Mouse (Mus musculus) retina, postnatal 1 day (tissue): ENCODE data around the gene Adtrp.

ENCODE experiments used
- DNase-seq: peaks from one replicate; pipeline ENCODE4 v3.0.0-alpha.2; 2012

The Adtrp gene

DNA sequence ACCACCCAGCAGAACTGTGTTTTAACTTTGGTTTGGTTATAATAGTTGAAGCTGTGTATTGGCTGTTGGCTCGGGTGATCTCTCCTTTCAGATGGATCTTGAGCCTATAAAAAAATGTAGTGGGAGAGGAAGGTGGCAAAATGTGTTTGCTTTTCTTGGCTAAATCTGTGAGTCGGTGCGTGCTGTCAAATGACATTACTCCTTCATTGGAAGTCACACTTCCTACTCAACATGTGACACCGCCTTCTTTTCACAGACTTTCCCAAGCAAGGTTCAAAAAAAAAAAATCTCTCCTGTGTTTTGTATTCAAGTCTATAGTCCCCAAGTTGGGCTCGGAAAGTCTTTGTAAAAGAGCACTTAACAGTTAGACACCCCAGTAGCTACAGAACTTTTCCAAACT lies 19.9 kb downstream of the Adtrp start:
- no peak for DNase-seq

DNA sequence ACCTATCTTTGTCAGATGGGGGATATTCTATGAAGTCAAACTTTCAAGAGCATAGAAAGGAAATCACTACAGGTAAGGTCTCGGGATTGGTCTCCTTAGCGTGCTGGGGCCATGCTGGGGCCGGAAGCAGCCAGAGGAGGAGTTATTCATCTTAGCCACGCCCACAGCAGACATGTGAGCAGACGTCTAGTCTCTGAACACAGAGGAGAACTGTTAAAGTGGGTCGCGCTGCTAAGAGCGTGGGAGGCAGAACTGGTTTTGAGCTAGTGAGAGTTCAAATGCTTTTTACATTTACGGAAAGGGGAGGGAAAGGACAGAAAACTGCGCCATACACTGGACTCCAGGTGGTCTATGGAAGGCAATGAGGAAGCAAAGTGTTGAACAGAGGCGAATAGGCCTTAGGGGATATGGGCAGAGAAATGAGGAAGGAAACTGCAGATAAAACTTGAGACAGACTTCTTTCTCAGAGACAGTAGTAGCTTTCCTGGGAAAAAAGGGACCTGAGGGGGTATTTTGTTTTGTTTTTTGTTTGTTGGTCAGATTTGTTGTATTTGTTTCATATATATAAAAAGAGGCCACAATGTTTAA lies 22.0 kb downstream of the Adtrp start:
- peak; percentile 43 for DNase-seq

DNA sequence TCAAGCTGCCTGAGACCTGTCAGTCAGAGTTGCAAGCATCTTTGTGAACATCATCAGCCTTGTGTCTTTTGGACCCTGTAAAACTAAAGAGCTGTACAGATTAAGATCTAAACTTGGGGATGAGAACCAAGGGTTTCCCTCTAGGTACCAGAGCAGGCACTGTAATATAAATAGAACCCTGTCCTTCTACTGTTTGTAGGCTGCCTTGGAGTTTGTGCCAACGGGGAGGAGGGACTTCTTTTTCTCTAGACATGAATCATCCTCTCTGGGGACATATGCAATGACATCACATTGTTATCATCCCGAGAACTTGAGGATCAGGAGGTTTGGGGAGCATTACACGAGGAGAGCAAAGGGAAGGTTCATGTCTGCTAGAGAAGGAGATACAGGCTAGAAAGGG lies 24.4 kb downstream of the Adtrp start:
- no peak for DNase-seq

DNA sequence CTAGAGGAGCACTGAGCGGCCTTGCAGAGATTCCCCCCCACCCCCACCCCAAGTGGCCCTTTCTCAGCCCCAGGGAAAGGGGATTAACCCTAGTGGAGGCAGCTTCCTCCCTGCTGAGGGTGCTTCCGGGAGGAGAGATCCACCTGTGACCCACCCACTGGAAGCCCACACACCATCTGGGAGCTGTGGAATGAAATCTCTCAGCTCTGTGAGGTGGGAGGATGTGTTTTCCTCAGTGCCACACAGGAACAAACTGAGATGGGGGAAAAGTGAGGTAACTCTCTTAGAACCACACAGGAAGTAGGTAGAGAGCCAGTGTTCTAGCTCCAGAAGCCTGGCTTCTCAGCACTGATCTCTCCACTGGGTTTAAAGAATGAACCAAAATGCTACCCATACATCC lies 24.9 kb downstream of the Adtrp start:
- peak; percentile 16 for DNase-seq

DNA sequence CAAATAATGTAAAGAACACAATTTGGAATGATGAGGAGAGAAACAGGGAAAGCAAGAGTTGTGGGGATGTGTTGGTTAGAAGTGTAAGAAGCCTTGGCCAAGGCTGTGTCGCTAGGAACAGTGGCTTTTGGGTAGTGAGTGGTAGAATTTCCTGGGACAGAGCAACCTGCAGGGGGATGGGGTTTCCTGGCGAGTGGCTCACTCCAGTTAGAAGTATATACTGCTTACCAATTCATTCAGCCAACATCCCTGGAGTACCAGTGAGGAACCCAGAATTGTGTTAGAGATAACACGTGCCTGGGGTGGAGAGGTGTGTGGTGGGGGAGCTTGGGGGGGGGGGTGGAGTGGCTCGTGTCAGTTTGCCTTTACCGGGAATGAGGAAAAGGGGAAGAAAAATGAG lies 25.4 kb downstream of the Adtrp start:
- no peak for DNase-seq

DNA sequence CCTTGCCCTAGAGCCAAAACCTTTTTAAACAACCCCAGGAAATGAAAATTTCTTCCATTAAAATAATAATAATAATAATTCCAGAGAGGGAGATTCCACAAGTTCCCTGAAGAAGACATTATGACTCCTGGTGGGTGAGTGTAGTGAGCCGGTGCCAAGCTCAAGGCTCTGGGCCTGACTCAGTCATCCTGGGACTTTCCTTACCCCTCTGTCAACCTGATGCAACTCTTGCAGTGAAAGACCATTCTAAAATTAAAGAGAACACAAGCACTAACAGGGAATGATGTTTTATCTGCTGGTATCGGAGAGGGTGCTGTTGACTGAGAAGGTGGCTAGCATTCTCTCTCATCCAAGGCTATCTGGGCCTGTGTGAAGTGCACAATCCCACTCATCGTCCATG lies 26.5 kb downstream of the Adtrp start:
- DNase-seq = no peak

DNA sequence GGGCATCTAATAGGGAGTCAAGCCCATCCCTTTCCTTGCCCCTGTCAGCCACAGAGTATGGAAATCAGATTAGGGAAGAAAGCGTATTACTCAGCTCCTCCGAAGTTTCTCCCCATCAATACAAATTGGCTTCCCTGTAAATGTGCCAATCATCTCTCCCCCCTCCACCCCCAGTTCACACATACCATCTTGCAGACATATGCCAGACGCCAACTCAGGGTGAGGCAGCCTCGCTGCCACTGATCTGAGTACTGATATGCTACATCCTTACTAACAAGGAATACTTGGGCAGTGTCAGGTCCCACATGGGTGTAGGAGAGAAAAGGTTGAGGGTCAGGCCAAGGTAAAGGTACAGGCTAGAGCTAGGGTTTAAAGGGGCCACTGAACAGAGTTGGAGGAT lies 27.6 kb downstream of the Adtrp start:
- no peak for DNase-seq

DNA sequence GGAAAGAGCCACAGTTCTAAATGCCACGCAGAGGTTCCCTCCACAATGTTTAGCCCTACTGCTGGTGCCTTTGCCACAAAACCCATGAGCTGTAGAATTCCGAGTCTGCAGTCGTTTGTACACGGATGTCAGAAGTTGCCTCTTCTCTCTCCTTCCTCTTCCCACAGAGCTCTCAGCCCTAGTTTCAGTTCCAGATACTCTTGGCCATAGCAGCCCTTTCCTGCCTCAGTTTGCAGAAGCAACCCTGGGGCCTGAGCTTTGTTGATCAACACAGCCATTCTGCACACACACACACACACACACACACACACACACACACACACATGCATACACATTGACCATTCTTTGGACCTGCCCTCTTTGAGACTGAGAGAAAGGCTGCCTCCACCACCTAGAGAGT lies 28.0 kb downstream of the Adtrp start:
- no peak for DNase-seq

DNA sequence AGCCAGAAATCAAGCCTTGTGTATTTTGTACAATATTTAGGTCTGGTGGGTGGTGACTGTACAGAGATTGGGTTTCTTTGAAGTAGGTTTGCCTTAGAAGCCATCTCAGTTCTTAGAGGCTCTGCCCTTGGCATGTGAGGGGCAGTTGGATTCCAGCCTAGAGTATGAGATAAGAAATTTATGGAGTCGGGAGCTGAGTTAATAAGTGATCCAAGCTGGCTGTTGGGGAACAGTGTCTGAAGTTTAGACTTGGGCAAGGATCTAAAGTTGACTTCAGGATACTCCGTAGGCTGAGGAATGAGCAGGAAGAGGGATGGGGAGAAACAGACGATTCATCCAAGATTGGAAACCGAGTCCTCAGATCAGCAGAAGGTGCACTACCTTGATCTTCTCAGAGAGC lies 29.9 kb downstream of the Adtrp start:
- DNase-seq = no peak

DNA sequence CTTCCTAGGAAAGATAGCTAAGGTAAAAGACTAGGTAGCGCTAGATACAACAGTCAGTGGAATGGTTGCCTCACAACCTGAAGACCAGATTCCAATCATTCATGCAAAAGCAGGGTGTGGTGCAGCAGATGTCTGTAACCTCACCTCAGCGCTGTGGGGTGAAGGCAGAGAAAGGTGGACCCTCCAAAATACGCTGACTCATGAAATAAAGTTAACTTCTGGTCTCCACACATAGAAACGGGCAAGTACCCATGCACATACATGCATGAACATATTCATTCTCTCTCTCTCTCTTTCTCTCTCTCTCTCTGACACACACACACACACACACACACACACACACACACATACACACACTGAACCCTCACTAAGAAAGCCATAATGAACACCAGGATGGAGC lies 30.8 kb downstream of the Adtrp start:
- no peak for DNase-seq

DNA sequence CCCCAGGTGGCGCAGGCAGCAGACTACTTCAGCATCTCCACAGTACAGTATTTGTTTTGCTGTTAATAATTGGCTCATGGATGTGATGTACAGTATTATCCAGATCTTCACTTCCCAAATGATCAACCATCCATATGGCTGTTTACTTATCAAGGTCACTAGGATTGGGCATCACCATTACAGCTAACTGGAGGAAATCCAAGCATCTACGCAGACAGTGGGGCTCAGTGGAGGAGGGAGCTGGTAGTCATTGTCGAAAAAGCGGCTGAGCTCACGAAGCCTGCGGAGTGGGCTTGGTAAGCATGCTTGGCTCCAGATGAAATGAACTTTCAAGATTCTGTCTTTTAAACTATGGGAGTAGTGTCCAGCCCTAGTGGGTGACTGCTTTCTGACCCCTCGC lies 36.7 kb downstream of the Adtrp start:
- no peak for DNase-seq

DNA sequence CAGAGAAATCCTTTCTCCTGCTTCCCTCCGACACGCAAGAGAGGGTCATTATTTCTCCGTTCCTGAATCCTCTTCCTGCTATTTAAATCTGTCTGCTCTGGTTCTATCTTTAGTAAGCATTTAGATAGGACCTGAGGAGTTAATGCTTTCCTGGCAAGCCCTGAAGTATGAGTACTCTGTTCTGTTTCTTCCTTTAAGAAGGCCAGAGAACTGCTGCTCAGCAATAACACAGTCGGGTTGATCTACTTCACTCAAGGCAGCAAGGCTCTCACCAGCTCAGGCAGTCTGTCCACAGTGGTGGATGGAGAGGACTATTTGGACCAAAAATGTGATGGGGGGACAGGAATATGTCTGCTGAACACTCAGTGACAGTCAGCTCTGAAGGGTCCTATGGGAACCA lies 39.7 kb downstream of the Adtrp start:
- no peak for DNase-seq

DNA sequence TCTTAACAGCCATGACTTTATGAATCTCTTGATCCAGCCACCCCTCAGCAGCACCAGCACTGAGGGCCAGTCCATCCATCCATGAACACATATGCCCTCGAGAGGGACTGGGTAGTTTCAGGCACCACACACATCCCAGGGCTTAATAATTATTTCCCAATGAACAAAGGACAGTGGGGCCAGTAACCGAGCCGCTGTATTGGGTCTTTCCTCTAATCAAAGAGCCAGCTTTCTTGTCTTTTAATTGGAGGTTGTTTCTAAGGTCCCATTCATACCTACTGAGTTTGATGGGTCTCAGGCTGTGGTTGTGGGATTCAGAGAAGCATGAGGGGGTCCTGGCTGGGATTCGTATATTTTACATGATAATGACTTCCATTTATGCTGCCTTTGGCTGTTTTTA lies 40.2 kb downstream of the Adtrp start:
- DNase-seq = no peak

DNA sequence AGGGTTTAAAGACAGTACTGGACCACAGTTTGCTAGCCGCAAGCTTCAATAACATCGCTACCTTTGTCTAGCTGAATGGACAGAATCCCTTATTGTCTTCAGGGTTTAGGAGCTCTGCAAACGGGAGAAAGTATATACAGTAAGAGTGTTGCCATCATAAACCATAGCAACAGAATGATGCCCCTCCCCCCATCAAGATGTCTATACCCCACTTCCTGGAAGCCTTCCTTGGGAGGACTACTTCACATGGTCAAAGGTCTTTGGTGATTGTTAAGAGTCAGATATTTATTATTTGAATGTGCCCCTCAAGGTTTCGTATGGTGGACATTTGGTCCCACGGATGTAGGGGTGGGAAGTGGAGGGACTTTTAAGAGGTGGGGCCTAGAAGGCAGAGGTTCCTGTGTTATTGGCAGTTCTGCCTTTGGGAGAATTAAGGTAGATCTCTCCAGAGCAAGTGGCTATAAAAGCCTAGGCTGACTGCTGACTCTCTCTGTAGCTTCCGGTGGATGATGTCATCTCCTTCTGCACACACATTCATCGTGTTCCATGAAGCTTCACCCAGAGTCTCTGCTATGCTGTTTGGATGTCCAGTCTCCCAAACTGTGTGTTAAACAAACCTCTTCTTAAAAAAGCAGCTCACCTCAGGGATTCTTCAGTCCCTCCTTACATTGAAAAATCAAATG lies 42.2 kb downstream of the Adtrp start:
- no peak for DNase-seq

DNA sequence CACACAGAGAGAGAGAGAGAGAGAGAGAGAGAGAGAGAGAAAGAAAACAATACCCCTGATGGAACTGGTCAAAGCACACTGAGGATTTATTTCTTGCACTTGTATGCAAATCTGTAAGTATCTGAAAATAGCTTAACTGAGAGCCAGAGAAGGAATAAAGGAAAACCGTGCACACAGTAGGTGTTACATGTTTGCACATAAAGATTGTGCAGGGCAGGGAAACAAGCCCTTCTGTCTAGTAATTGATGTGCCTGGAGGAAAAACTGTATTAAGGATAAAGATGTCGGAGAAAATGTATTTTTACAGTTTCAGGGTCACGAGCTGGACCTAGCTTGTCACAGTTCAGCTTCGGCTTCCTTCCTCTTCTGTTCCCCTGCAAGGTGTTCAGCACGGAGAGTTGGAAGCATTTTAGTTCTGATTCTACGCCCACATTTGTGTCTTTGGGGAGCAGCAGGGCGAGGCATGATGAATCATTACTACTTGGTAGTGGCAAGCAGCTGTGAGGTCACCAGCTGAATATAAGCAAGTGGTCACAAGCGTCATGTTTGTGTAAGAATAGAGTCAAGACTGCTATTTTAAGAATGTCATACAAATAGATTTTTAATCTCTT lies 43.7 kb downstream of the Adtrp start:
- DNase-seq = no peak

DNA sequence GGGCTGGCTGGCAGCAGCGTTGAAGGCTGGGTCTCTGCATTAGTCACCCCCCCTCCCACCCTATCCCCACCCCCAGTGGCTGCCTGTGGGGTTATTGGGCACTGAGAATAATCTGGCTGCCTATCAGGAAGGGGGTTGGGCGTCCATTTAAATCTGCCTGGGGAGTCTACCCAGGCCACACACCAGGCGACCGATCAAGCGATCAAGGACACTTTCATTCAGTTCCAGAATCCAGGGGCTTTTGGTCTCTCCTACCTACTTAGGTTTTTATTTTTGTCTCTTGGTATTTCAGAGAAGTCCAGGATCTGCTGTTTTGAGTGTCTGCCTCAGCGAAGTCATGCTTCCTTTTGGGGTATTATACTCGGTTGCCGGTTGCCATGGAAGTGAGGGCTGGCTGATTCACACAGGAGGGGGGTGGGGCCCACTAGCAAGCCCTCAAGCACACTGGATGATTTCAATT lies 46.3 kb downstream of the Adtrp start:
- peak; percentile 60 for DNase-seq

DNA sequence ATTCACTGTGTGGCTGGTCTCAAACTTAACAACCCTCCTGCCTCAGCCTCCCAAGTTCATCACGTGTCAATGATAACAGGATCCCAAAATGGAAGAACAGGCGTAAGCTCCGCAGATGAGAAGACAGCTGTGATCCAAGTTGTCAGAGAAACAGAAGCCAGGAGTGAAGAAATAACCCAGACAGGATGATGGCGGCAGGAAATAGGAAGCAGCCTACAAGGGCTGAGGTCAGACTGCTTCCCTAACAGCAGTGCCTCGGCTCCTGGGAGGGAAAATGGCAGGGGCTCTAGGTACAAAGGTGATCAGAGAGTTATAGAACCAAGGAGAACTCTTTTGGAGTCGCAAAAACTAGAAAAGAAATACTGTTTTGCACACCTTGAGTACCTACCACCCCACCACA lies 54.6 kb downstream of the Adtrp start:
- DNase-seq = no peak

DNA sequence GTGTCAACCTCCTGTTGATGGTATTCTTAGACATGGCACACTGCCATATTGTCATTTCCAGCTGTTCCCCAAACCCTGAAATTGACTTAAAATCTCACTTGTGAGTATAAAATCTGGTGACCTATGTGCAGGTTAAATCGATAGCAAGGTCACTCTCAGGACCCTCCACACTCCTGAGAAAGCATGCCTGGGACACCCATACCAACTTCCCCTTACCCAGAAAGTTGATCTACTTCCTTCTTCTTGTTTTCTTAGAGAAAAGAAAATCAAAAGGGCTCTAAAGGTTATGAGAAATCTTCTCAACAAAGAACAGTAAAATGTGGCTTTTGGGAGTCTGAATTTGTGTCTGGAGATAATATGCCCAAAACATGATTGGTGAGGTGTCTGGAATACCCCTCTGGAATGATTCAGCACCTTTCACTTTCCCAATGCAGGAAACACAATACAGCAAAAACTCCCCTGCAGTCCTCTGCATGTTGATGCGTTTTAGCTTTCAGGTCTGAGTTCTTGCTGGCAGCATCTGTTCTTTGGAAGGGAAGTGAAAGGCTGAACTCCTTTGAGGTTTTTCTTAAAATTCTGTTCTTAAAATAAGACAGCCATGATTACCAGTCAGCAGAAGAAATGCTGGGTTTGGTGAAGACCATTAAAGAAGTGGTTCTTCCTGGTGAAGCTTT lies 59.5 kb downstream of the Adtrp start:
- no peak for DNase-seq

DNA sequence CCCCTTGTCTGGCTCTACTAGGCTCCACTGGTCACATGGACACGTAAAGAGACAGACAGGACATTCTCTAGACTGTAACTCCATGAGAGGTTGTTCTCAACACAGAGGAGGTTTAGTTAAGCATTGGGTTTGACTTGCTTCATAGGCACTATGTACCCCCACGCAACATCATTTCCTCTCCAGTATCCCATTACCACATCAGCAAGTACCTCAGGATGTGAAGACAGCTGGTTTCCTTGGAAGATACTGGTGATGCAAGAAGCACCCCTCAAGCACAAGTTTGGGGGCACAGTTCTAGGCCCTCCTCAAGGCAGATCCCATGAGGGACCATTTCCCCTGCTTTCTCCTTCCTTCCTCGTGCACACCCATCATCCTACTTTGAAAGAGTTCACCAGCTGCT lies 60.8 kb downstream of the Adtrp start:
- no peak for DNase-seq

DNA sequence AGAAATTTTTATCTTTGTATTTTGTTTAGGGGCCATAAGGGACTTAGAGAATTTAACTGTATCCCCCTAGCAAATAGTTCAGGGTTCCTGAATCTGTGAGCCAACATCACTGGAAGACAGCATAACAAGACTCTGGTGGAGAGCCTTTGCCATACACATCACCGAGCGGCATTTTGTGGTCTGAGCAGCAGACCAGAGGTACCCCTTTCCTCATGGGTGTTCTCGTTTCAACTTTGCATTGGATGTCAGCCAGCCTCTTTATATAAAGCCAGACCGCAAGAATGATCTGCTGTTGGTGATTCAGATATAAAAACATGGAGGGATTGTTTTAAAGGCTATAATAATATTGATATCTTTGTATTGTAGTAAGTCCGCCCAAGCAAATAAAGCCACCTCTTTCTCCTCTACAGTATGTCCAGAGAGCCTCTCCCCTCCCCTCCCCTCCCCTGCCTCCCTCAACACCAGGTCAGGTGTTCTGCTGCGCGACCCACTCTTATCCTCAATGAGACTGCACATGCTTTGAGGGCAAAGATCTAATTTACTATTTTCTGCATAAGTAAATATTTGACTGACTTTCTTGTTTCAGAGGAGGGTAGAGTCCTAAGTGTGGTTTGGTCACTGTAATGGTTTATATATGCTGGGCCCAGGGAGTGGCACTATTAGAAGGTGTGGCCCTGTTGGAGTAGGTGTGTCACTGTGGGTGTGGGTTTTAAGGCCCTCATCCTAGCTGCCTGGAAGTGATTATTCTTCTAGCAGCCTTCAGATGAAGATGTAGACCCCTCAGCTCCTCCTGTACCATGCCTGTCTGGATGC lies 62.4 kb downstream of the Adtrp start:
- DNase-seq = no peak

DNA sequence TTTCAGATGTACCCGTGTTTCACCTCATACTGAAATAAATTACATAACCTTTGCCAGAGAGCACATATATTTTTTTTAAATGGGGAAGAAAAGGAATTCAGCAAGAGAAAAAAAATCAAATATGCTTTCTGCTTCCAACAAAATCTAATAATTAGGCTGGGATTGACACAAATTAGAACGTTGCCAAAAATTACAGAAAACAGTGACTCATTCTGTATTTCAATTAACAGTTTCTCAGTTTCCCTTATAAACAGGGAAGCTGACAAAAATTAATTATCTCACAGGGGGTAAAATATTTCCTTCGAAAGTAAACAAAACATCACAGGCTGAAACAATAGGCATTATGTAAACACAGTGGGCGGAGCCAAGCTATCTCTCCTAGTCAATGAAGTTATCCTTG lies 67.2 kb downstream of the Adtrp start:
- DNase-seq = no peak

DNA sequence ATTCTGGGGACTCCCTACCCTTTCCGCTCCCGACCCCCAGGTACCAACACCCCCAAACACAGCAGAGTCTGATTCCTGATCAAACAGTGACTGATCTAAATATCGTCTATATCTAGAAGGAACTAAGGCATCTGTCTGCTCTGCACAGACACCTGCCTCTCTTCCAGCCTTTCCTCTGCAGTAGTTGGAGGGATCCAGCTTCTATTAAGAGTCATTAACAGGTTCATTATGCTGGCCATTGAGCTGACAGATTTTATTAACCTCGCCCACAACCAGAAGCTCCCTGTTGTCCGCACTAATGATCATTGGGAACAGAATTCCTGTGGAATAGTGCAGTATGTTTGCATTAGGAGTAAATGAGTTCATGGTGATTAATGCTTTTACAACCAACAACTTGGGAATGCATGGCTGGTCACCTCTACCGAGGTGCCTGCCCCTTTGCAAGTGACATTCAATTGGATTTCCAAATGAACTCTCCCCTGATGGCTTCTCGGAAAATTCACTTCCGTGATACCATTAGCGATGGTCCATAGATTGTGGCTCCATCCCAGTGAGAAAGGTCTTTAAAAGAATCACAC lies 67.8 kb downstream of the Adtrp start:
- peak; percentile 39 for DNase-seq

DNA sequence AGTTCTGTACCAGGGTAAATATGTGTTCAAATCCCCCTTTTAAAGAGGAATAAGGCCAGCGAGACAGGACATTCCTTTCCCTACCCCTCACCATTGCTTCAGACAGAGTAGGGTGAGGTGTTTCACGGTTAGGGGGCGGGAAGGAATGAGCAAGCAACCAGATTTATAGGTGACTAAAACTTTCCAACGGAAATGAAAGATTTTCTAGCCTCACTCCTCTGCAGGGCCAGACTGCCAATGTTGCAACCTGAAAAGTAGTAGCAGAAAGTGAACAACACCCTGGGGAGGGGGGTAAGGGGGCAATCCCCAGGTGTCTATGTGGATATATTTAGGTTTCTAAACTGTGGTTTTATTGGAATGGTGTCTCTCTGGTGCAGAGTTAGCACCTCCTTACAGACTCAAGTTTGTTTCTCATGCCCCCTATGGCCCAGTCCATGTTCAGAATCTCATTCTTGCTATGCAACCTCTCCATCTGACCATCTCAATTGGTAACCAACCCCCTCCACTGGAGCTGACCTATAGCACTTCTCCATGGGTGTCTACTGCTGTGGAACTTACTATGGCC lies 73.6 kb downstream of the Adtrp start:
- no peak for DNase-seq
